8 mouse cellular contexts compared by ENCODE assay signal in the genomic region with DNA sequence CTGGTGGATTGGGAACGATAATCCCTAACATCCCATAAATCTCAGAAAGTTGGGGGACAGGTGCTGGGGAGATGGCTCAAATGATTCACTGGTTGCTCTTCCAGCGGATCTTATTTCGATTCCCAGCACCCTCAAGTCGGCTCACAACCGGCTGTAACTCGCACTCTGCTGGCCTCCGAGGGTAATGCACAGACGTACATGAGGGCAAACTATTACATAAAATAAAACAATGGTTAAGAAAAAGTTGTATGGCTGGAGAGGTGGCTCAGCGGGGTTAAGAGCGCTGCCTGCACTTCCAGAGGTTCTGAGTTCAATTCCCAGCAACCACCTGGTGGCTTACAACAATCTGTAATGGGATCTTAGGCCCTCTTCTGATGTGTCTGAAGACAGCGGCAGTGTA. TPM values are rescaled to one million over a fixed set of nuclear protein-coding genes. Genes with fewer than 3 reads are reported as not detected.
A peak's percentile ranks its signal among the peaks of the same experiment; 100 is the strongest.
DNase-seq lines count a peak whose midpoint lies in the region; ATAC-seq and TF ChIP-seq lines count a peak whose summit lies in the region.

No protein-coding gene starts in this region.

- H3K4me3 ChIP-seq in kidney, postnatal 0 days (replicated peaks; ENCODE audit: low read depth, low read length), result peak overlapping the region; percentile 35; the same call in 1 of the 2 replicates
- peak overlapping the region; percentile 41 for H3K4me3 ChIP-seq in embryonic facial prominence, embryonic 11.5 days (ENCODE audit: low read depth, low read length)
- H3K4me3 ChIP-seq in hindbrain, postnatal 0 days (ENCODE audit: low read length), result peak overlapping the region; percentile 45
- H3K4me3 ChIP-seq in midbrain, postnatal 0 days (ENCODE audit: low read depth, low read length), result peak overlapping the region; percentile 43

- ATAC-seq in kidney, postnatal 0 days (replicated peaks; ENCODE audit: low FRiP score, low read depth), result no peak
- no peak for ATAC-seq in embryonic facial prominence, embryonic 11.5 days (replicated peaks; ENCODE audit: insufficient number of reproducible peaks, low FRiP score, low TSS enrichment, low read depth)
- no peak for ATAC-seq in hindbrain, postnatal 0 days
- ATAC-seq in midbrain, postnatal 0 days (ENCODE audit: low FRiP score), result no peak

- 60% methylated on average over 11 of the region's 11 CpGs for WGBS in kidney, postnatal 0 days
- 56% methylated on average over 11 of the region's 11 CpGs for WGBS in embryonic facial prominence, embryonic 11.5 days
- whole genome bisulfite sequencing in hindbrain, postnatal 0 days, result 63% methylated on average over 11 of the region's 11 CpGs
- WGBS in midbrain, postnatal 0 days, result 65% methylated on average over 11 of the region's 11 CpGs

- DNase-seq in kidney, postnatal 0 days (ENCODE audit: low spot score), result no peak
- DNase-seq in kidney, postnatal 25 days, result no peak
- DNase-seq in embryonic facial prominence, embryonic 11.5 days (ENCODE audit: low spot score), result no peak
- no peak for DNase-seq in hindbrain, postnatal 0 days (ENCODE audit: low spot score)
- no peak for DNase-seq in midbrain, postnatal 0 days (ENCODE audit: low spot score)
- no peak for DNase-seq in frontal cortex, postnatal 14 days (ENCODE audit: low spot score in 2 of 2)
- no peak for DNase-seq in thymus, postnatal 0 days (ENCODE audit: low spot score)
- no peak for DNase-seq in gastrocnemius, postnatal 4 days (ENCODE audit: low spot score in 2 of 2)

- H3K4me2 ChIP-seq in kidney, postnatal 0 days (ENCODE audit: low read length), result peak overlapping the region; percentile 69
- H3K4me2 ChIP-seq in embryonic facial prominence, embryonic 11.5 days (ENCODE audit: low read depth, low read length), result peak overlapping the region; percentile 76
- H3K4me2 ChIP-seq in hindbrain, postnatal 0 days (ENCODE audit: low read depth, low read length), result peak overlapping the region; percentile 74
- H3K4me2 ChIP-seq in midbrain, postnatal 0 days (ENCODE audit: low read depth, low read length, poor library complexity, severe bottlenecking), result peak overlapping the region; percentile 71

- peaks cover 26% of the 10 kb centered on the region for H3K27me3 ChIP-seq in kidney, postnatal 0 days (ENCODE audit: insufficient read depth, low read length)
- H3K27me3 ChIP-seq in embryonic facial prominence, embryonic 11.5 days (ENCODE audit: control insufficient read depth, insufficient read depth, low read length), result peaks cover 34% of the 10 kb centered on the region
- no peaks in the 10 kb centered on the region for H3K27me3 ChIP-seq in hindbrain, postnatal 0 days (ENCODE audit: insufficient read depth, low read length)
- no peaks in the 10 kb centered on the region for H3K27me3 ChIP-seq in midbrain, postnatal 0 days (ENCODE audit: insufficient read depth, low read length)

- no peak for TF ChIP-seq CTCF in kidney, postnatal 0 days (IDR thresholded peaks at IDR 0.05; ENCODE audit: low read depth)
- peak; percentile 29 for TF ChIP-seq CTCF in hindbrain, postnatal 0 days (IDR thresholded peaks at IDR 0.05; ENCODE audit: low read depth)
- peak; percentile 48 for TF ChIP-seq CTCF in midbrain, postnatal 0 days (IDR thresholded peaks at IDR 0.05)

- no peaks in the 10 kb centered on the region for H3K9me3 ChIP-seq in kidney, postnatal 0 days (replicated peaks; ENCODE audit: low read length)
- H3K9me3 ChIP-seq in embryonic facial prominence, embryonic 11.5 days (replicated peaks; ENCODE audit: control insufficient read depth, low read length), result no peaks in the 10 kb centered on the region
- H3K9me3 ChIP-seq in hindbrain, postnatal 0 days (ENCODE audit: low read length), result no peaks in the 10 kb centered on the region
- H3K9me3 ChIP-seq in midbrain, postnatal 0 days (ENCODE audit: low read length), result no peaks in the 10 kb centered on the region

- H3K36me3 ChIP-seq in kidney, postnatal 0 days (ENCODE audit: insufficient read depth, low read length), result no peaks in the 10 kb centered on the region
- H3K36me3 ChIP-seq in embryonic facial prominence, embryonic 11.5 days (replicated peaks; ENCODE audit: control insufficient read depth, insufficient read depth, low read depth, low read length), result no peaks in the 10 kb centered on the region
- H3K36me3 ChIP-seq in hindbrain, postnatal 0 days (ENCODE audit: insufficient read depth, low read length), result 0 out of 2 replicates have a peak, but pooled peaks cover 3% of the 10 kb centered on the region
- no peaks in the 10 kb centered on the region for H3K36me3 ChIP-seq in midbrain, postnatal 0 days (ENCODE audit: insufficient read depth, low read length)

- H3K9ac ChIP-seq in kidney, postnatal 0 days (ENCODE audit: low read depth, low read length), result peak overlapping the region; percentile 29; the same call in 1 of the 2 replicates
- no peak overlapping the region for H3K9ac ChIP-seq in embryonic facial prominence, embryonic 11.5 days (replicated peaks; ENCODE audit: low read length)
- 0 out of 2 replicates have a peak overlapping the region, but pooled peaks have one; percentile 45 for H3K9ac ChIP-seq in hindbrain, postnatal 0 days (replicated peaks; ENCODE audit: low read length)
- peak overlapping the region; percentile 51 for H3K9ac ChIP-seq in midbrain, postnatal 0 days (replicated peaks; ENCODE audit: low read length, poor library complexity, severe bottlenecking)

- H3K27ac ChIP-seq in kidney, postnatal 0 days, result no peak overlapping the region
- 0 out of 2 replicates have a peak overlapping the region, but pooled peaks have one; percentile 28 for H3K27ac ChIP-seq in embryonic facial prominence, embryonic 11.5 days (replicated peaks; ENCODE audit: low read depth, low read length)
- no peak overlapping the region for H3K27ac ChIP-seq in hindbrain, postnatal 0 days
- H3K27ac ChIP-seq in midbrain, postnatal 0 days (ENCODE audit: low read depth, low read length), result 0 out of 2 replicates have a peak overlapping the region, but pooled peaks have one; percentile 38

- H3K4me1 ChIP-seq in kidney, postnatal 0 days (replicated peaks; ENCODE audit: insufficient read depth, low read length), result no peaks in the 10 kb centered on the region
- no peaks in the 10 kb centered on the region; the same call in 1 of the 2 replicates for H3K4me1 ChIP-seq in embryonic facial prominence, embryonic 11.5 days (ENCODE audit: control insufficient read depth, insufficient read depth, low read length)
- H3K4me1 ChIP-seq in hindbrain, postnatal 0 days (ENCODE audit: insufficient read depth, low read length), result peaks cover 8% of the 10 kb centered on the region
- H3K4me1 ChIP-seq in midbrain, postnatal 0 days (ENCODE audit: insufficient read depth, low read length), result peaks cover 19% of the 10 kb centered on the region; the same call in 1 of the 2 replicates

RNA-seq across cellular contexts. Expression of a gene that starts 2.4 kb away (rescaled TPM):
- 0.03 and 0.06 TPM in 2 replicates for polyA plus RNA-seq in kidney, postnatal 0 days (2015; fragmentation: Nextera tagmentation; extraction: Ambion mirVana)
- polyA plus RNA-seq in embryonic facial prominence, embryonic 11.5 days (2014; fragmentation: Nextera tagmentation; extraction: Ambion mirVana), result 0.54 and 0.65 TPM in 2 replicates
- total RNA-seq in hindbrain, postnatal 0 days (2014; rRNA removed), result 8.0 and 9.8 TPM in 2 replicates
- 3.6 and 4.2 TPM in 2 replicates for polyA plus RNA-seq in hindbrain, postnatal 0 days (2015; fragmentation: Nextera tagmentation; extraction: Ambion mirVana)
- 13.9 and 14.1 TPM in 2 replicates for total RNA-seq in midbrain, postnatal 0 days (2014; rRNA removed)
- 5.8 and 6.7 TPM in 2 replicates for polyA plus RNA-seq in midbrain, postnatal 0 days (2015; fragmentation: Nextera tagmentation; extraction: Ambion mirVana)
- 0.09 TPM in 2 replicates for polyA plus RNA-seq in thymus, postnatal 0 days (2015; fragmentation: Nextera tagmentation; extraction: Ambion mirVana)
- not detected for total RNA-seq in gastrocnemius, postnatal 4 days (2021)

RNA-seq across cellular contexts. Expression of a gene that starts 14.3 kb away (rescaled TPM):
- polyA plus RNA-seq in kidney, postnatal 0 days (2015; fragmentation: Nextera tagmentation; extraction: Ambion mirVana), result 3.3 and 4.2 TPM in 2 replicates
- 0.07 and 0.11 TPM in 2 replicates for polyA plus RNA-seq in embryonic facial prominence, embryonic 11.5 days (2014; fragmentation: Nextera tagmentation; extraction: Ambion mirVana)
- total RNA-seq in hindbrain, postnatal 0 days (2014; rRNA removed), result 8.6 and 10.0 TPM in 2 replicates
- 5.4 and 5.6 TPM in 2 replicates for polyA plus RNA-seq in hindbrain, postnatal 0 days (2015; fragmentation: Nextera tagmentation; extraction: Ambion mirVana)
- 6.1 and 6.6 TPM in 2 replicates for total RNA-seq in midbrain, postnatal 0 days (2014; rRNA removed)
- polyA plus RNA-seq in midbrain, postnatal 0 days (2015; fragmentation: Nextera tagmentation; extraction: Ambion mirVana), result 3.6 and 3.9 TPM in 2 replicates
- polyA plus RNA-seq in thymus, postnatal 0 days (2015; fragmentation: Nextera tagmentation; extraction: Ambion mirVana), result 0.15 and 0.17 TPM in 2 replicates
- total RNA-seq in gastrocnemius, postnatal 4 days (2021), result 1 to 10 TPM; 2.2 to 2.3 TPM

RNA-seq across cellular contexts. Expression of a gene that starts 28.8 kb away (rescaled TPM):
- 1.6 and 2.0 TPM in 2 replicates for polyA plus RNA-seq in kidney, postnatal 0 days (2015; fragmentation: Nextera tagmentation; extraction: Ambion mirVana)
- polyA plus RNA-seq in embryonic facial prominence, embryonic 11.5 days (2014; fragmentation: Nextera tagmentation; extraction: Ambion mirVana), result 0.60 and 0.65 TPM in 2 replicates
- total RNA-seq in hindbrain, postnatal 0 days (2014; rRNA removed), result 546 and 572 TPM in 2 replicates
- 119 and 123 TPM in 2 replicates for polyA plus RNA-seq in hindbrain, postnatal 0 days (2015; fragmentation: Nextera tagmentation; extraction: Ambion mirVana)
- total RNA-seq in midbrain, postnatal 0 days (2014; rRNA removed), result 398 and 409 TPM in 2 replicates
- 94.4 and 100 TPM in 2 replicates for polyA plus RNA-seq in midbrain, postnatal 0 days (2015; fragmentation: Nextera tagmentation; extraction: Ambion mirVana)
- polyA plus RNA-seq in thymus, postnatal 0 days (2015; fragmentation: Nextera tagmentation; extraction: Ambion mirVana), result 0.71 and 0.82 TPM in 2 replicates
- 100 to 1,000 TPM; 454 to 465 TPM for total RNA-seq in gastrocnemius, postnatal 4 days (2021)

RNA-seq across cellular contexts. Expression of a gene that starts 49.7 kb away (rescaled TPM):
- 5.8 and 6.1 TPM in 2 replicates for polyA plus RNA-seq in kidney, postnatal 0 days (2015; fragmentation: Nextera tagmentation; extraction: Ambion mirVana)
- polyA plus RNA-seq in embryonic facial prominence, embryonic 11.5 days (2014; fragmentation: Nextera tagmentation; extraction: Ambion mirVana), result 11.4 and 12.3 TPM in 2 replicates
- 12.2 and 14.7 TPM in 2 replicates for total RNA-seq in hindbrain, postnatal 0 days (2014; rRNA removed)
- polyA plus RNA-seq in hindbrain, postnatal 0 days (2015; fragmentation: Nextera tagmentation; extraction: Ambion mirVana), result 2.7 and 3.0 TPM in 2 replicates
- 11.5 and 16.4 TPM in 2 replicates for total RNA-seq in midbrain, postnatal 0 days (2014; rRNA removed)
- 2.2 and 2.6 TPM in 2 replicates for polyA plus RNA-seq in midbrain, postnatal 0 days (2015; fragmentation: Nextera tagmentation; extraction: Ambion mirVana)
- 5.6 and 6.5 TPM in 2 replicates for polyA plus RNA-seq in thymus, postnatal 0 days (2015; fragmentation: Nextera tagmentation; extraction: Ambion mirVana)
- 1 to 10 TPM; 7.7 to 9.7 TPM for total RNA-seq in gastrocnemius, postnatal 4 days (2021)

Comparison
In these comparisons a context has a peak if more than half of its experiments do, and no peak if none do; other contexts are left out.
1. H3K27ac ChIP-seq: peak in embryonic facial prominence, embryonic 11.5 days (single experiment) and midbrain, postnatal 0 days (single experiment); none in kidney, postnatal 0 days (single experiment) and hindbrain, postnatal 0 days (single experiment).
2. RNA of a gene that starts 28.8 kb away (polyA plus RNA-seq): 119 to 123 TPM in hindbrain, postnatal 0 days and 94.4 to 100 TPM in midbrain, postnatal 0 days; 1.6 to 2.0 TPM in kidney, postnatal 0 days, 0.71 to 0.82 TPM in thymus, postnatal 0 days and 0.60 to 0.65 TPM in embryonic facial prominence, embryonic 11.5 days; every median in the first group is over 10 times any median in the second.
3. Peak in every context shown above with its lines, with median percentiles within 50 percentile points of each other: H3K4me2 ChIP-seq and H3K4me3 ChIP-seq.